Mouse (Mus musculus) c-Kit-positive CD71-negative TER-119-negative erythroid progenitor cells, embryonic 14.5 days (primary cell): ENCODE measurements around the gene Nfya.
"Not testable (repeated sequence)": the region's sequence is repeated elsewhere in the genome, so short reads cannot be mapped to it uniquely, and the experiment has no call there.

Source experiments
- DNase-seq: peaks from one replicate; pipeline ENCODE4 v3.0.0-alpha.2; 2013; ENCODE audit warnings: low read depth

Nfya gene

DNA sequence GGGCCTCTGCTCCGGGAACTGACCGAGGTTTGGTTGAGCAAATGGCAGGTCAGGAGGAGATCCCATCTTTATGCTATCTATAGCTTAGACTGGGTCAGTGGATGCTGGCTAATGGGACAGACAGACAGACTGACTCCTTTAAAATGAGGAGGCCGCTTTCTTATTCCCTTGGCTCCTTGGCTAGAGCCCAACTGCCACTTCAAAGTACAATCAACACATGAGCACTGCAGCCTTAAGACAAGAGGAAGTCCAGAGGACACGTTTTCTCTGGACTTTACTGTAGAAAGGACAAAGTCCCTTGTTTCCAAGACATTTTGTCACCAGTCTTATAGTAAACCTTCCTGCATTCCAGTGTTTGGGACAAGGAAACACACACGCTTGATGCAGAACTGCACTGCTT is 18.3 kb downstream of the Nfya start:
- DNase-seq, result no peak

DNA sequence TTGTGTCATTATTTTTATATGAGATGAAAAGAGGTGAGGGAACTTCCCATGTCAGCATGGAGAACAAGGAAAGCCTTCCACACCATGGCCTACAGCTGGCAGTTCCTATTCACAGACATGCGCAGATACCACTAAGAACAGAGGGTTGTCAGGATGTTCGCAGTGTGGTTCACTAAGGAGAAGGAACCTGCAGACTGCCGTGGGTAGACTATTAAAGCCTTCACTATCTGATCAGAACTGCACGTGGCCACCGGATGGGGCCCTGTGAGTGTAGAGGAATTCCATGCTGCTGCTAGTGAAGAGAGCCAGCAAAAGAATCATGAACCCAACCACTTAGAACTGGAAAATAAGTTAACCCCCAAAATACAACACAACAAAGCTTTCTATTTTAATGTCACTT is 20.3 kb downstream of the Nfya start:
- DNase-seq, result no peak

DNA sequence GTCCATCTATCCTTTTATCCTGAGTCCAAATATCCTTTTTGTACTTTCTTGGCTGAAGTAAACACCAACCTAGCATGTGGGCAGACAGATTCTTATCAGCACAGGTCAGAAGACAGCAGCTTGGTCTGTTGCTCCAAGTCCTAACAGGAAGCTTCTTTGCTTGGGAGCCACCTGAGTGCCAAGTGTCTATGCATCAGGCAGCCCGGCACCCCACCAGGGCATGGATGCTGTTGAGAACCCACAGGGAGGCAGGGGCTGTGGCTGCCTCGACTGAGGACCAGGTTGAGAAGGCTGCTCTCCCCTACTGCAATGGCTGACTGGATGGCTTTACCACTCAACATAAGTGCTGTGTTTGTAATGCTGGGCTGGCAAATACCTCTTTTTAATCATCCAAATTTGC is 21.0 kb downstream of the Nfya start:
- DNase-seq, result no peak

DNA sequence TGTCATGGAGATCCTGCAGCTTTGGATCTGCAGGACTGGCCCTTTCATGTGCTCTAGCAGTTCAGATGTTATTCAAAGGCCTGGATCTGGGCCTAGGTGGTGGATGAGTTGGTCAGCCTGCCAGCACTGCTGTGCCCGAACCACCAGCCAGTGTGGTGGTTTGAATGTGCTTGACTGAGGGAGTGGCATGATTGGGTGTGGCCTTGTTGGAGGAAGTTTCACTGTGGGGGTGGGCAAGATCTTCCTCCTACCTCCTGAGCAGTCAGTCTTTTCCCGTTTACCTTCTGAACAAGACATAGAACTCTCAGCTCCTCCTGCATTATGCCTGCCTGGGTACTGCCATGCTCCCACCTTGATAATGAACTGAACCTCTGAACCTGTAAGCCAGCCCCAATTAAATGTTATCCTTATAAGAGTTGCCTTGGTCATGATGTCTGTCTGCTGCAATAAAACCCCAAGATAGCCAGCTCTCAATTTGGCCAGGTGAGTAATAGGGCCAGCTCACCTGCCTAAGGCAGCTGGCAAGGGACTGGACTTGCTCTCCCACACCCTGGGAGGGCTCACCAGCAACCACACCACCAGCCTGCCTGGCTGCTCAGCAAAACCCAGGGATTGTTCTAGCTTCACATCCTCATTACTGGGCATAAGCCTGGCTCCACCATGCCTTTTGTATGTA is 23.8 kb downstream of the Nfya start:
- DNase-seq, result no peak

DNA sequence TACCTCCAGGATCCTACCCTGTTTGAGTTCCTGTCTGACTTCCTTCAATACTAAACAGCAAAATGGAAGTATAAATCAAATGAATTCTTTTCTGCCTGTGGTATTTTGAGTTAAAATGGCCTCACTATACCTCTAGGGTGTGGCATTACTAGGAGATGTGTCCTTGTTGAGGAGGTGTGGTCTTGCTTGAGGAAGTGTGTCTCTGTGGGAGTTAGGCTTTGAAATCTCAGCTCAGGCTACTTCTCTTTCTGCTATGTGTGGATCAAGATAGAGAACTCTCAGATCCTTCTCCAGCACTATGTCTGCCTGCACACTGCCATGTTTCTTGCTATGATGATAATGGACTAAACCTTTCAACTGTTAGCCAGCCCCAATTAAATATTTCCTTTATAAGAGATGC is 30.7 kb downstream of the Nfya start:
- no peak for DNase-seq

DNA sequence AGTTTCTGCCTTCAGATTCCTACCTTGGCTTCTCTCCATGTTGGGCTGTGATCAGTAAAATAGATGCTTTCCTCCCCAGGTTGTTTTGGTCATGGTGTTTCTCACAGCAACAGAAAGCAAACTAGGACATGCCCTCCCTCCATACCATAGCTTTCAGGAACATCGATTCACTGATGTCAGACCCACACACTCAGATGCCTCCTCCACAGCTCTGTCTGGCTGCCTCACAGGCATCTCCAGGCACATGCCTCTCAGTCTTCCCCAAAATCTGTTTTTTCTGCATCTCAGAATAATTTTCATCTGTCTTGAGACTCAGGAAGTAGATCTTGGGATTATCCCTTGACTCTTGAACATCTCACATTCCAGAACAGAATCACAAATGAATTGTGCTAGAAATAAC is 33.6 kb downstream of the Nfya start:
- no peak for DNase-seq

DNA sequence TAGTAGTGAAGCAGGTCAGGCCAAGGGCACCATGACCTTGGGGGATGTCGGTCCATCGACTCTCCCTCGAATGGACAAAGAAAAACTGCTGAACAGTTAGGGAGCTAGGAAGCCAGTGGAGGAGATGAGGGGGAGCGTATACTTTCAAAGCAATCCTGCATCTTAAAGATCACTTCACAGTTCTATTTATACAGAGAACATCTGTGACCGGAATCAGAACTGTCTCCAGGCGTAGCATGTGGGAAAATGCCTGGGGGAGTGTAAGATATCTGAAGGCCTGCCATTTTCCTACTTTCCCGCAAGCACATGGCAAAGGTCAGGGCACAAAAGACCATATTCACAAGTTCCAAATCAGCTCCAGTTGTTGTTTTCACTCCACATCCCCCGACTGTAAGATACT is 36.7 kb downstream of the Nfya start:
- no peak for DNase-seq

DNA sequence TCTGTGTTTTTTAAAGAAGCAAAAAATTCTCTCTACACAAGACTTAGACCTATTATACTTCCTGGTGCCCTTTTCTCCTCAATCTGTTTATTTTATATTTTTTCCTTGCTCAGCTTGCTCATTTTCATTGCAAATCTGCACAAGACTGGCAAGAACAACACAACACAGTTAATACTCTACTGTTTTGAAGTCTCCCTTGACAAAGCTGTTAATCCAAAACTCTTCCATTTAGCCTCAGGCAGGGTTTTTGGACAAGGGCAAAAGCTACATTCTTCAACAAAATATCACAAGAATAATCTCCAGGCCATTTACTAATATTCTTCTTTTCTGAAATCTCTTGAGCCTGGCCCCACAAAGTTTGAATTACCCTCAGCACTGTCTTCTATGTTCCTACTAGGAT is 38.1 kb downstream of the Nfya start:
- no peak for DNase-seq

DNA sequence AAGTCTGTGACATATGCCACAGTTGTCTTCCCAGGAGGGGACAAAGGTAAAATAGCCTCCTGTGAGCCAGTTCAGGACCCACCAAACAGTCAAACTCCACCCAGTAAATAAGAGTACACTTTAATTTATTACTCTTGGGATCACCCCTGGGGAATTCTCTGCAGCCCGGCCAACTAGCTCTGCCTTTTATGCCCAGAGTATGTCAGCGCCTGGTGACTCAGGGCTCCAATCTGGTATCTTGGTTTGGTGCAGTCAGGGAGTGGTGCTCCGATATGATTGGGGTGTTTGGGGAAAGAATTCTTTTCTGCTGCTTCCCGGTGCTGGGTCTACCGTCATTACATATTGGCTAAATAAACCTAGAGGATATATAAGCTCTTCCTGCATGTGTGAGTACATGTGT is 42.9 kb downstream of the Nfya start:
- DNase-seq, result no peak

DNA sequence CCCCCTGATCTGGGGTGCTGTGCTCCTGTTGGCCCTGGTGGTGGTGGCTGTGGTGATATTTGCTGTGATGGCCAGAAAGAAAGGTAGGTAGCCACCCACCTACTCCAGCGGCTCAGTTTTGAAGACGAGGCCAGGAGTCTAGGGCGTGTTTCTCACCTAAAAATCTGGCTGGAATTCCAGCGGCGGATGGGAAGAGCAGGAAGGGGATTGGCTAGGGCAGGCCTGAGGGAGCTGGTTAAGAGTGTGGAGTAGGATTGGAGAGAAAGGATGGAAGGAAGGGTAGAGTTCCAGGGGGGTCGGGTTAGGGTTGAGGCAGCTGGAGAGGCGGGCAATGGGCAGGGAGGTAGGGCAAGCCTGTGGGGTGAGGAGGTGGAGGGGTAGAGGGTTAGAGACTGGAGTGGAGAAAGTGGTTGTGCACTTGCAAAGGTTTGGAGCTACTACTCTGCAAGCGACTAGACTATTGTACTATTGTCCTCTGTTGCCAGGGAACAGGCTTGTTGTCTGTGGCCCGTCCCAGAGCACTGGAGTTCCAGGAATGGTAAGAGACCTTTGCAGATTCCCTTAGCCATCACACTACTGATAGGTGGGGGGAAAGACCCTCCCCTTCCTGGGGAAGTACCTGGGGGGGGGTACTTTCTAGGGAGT is 44.1 kb downstream of the Nfya start:
- DNase-seq, result no peak

DNA sequence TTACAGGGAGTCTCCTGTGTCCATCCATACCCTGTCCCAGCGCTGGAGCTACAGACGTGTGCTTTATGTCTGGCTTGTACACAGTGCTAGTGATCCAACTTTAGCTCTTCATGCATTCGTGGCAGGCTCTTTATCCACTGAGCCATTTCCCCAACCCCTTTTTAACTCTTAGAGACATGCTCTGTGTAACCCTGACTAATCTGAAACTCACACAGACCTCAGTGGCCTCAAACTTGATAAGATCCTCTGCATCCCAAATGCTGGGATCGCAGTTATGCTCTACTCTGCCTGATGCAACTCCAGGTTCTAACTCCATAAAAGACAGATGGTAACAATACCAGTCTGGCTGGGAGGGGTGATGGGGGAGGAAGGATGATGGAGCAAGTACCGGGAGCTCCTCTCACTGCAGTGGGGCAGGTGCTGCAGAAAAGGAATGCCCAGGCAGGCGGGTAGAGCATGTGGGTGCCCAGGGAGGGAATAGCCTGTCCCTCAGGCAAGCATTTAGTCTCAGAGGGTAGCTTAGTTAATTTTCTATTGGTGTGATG is 46.2 kb downstream of the Nfya start:
- no peak for DNase-seq

DNA sequence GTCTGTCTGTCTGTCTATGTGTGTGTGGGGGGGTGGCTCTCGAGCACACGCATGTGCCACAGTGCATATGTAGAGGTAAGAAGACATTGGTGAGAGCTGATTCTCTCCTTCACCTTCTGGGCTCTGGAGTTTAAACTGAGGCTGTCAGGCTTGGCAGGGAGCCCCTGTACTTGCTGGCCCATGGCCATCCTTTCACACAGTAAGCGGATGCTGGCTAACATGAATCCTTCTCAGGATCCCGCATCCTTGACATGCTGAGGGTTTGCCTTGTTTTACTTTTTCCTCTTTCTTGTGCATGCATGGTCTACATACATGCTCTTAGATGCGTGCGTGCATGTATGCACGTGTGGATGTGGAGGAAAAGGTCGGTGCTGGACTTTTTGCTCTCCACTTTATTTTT is 46.7 kb downstream of the Nfya start:
- DNase-seq, result no peak

DNA sequence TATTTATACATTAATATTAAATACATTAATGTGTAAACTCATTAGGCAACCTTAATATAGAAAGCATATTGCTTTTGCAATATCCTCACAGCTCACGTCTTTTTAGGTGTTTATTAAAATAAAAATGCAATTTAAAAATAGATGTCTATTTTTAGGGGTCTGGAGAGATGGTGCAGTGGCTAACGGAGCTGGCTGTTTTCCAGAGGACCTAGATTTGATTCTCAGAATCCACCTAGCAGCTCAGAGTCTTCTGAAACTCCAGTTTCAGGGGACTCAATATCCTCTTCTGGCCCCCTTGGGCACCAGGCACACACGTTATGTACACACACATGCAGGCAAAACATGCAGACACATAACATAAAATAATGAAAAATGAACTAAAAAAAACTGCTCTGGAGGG is 47.4 kb downstream of the Nfya start:
- DNase-seq, result no peak

DNA sequence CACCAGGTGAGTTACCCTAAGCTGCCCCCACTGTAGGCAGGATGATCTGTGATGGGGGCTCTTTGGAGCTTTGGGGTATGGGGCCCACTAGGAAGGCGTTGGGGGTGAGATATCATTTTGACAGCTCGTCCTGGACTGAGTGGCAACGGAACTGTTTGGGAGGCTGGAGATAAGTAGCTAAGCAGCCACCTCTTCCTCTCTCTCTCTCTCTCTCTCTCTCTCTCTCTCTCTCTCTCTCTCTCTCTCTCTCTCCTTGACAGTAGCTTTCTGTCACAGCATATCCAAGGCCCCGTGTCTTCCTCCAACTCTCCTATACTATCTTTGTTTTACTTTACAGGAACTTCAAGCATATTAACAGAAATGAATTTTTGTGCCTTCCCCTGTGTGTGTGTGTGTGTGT is 49.2 kb downstream of the Nfya start:
- no peak for DNase-seq

DNA sequence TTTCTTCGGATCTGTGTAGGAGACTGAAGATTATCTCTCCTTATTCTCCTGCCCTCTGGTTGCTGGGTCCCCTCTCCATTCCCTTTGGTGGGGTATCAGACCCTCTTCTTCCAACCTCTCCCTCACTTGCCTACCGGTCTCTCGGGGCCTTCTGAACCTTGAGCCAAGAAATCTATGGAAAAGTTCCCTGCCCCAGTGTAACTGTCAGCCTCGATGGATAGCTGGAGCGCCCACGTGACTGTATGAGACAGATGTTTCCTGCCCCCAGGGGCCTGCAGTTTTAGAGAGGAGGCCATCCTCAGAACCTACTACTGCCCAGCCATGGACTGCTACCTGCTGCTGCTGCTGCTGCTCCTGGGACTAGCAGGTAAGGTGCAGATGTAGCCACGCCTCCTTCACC is 50.1 kb downstream of the Nfya start, which contains the start of gene Treml1:
Gene Treml1 (plus strand): TSS at position 301 of the 400 bp plus-strand sequence.
- no peak for DNase-seq

DNA sequence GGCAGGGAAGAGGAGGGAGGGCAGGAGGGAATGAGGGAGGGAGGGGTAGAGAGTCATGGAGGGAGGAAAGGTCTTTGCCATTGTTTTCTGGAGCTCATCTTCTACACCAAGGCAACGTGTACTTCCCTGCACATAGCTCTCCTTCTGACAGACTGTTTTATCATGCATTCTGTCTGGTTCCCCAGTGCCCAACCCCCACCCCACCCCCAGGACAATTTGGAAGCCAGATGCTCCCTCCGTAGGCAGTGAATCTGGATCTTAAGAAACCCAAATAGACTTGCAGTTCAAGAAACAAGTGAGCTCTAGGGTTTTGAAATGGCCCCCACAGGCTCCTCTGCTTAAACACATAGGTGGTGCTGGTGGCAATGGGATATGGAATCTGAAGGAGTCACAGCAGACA is 51.8 kb downstream of the Nfya start:
- DNase-seq, result no peak

DNA sequence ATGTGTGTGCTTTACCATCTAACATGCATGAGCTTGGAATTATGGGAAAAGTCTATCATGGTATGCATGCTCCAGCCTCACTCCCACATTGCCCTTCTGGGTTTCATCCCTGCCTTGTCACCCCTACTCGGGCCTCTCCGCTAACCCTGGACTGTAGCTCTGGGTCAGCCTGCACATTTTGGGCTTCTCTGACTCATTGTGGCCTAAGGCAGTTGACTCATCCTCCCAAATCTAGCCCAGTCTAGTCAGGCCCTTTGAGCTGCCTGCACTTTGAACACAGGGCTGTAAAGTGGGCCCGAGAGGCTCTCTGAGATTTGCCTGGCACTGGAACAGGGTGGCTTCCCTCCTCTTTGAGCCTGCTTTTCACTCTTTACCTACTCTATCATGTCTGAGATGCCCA is 53.9 kb downstream of the Nfya start:
- DNase-seq, result no peak

DNA sequence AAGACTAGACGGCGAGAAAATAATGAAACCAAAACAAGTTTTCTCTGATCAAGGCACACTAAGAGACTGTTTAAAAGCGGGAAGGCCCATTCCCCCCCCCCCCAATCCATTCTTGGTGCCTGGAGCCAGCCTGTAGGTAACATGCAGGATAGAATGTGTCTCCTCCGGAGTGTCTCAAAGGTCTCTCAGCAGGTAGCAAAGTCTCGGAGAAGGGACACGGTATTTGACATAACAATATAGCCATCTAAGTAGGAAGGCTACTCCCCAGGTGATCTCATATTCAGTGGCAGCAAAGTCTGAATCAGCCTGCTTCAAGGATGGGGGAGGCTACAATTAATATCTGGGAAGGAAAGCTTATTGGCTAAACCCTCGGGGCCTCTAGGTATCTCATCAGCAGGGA is 56.7 kb downstream of the Nfya start:
- not testable (repeated sequence) for DNase-seq

DNA sequence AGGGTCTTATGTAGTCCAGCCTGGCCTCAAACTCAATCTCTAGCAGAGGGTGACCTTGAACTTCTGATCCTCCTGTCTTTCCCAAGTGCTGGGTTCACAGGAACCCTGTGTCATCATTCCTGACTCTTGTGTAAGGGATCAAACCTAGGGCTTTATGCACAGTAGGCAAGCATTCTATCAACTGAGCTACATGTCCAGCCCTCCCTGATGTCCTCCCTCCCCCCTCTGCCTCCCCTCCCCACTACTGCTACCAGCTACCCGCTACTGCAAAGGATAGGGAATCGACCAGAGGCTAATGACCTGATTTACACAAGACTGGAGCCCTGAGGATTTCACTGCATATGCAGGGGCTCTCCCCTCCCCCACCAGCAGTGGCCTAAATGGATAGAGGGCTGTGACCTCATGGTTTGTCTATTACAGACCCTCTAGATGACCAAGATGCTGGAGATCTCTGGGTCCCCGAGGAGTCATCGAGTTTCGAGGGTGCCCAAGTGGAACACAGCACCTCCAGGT is 59.0 kb downstream of the Nfya start:
- no peak for DNase-seq

DNA sequence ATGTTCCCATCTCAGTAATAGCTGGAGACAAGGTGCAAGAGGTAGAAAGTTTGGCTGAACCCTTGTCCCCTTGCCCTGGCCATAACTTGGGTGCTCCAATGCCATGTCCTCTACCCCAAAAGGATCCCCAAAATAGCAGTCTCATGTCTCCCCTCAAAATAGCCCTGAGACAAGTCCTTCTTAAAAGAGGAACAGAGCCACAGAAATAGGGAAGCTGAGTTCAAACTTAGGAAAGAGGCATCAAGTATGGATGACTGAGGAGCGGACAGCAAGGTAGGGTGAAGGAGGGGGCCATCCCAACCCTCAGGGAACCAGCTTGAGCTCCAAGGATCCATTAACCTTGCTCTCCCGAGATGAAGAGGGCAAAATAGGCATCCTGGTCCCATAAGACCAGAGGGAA is 62.4 kb downstream of the Nfya start:
- no peak for DNase-seq

DNA sequence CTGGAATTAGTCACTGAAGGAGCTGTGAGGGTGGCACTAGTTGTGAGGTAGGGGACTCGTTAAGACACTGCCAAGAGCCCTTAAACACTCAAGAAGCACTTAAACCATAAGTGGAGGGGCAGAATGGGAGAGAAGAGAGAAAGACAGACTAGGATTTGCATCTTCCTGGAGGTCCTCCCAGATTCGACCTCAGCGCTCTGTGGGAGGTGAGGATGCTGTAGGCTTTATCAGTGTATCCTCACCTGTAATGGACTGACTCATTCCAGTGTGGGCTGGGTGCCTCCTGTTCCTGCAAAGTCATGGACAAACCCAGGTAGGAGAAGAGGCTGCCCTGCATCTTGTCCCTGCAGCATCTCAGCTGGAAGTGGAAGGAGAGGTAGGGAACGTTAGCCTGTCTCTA is 62.9 kb downstream of the Nfya start:
- DNase-seq, result no peak

DNA sequence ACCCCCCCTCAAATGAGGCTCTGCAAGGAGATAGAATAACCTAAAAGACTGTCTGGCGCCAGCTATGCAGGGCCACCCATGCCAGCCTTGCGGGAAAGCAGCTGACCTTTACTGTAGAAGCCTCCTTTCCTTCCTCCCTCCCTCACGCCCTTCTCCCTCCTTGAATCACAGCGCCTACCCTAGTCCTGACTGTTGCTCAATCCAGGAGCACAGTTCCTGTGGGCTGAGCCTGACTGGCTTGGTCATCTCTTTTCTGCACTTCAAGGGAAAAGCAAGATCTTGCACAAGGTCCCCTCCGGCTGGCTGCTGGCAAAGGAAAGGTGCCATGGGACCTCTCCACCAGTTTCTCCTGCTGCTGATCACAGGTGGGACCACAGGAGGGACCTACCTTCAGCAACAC is 63.5 kb downstream of the Nfya start, which contains the start of gene Trem2:
Gene Trem2 (plus strand): TSS at position 171 of the 400 bp plus-strand sequence.
- DNase-seq, result no peak

DNA sequence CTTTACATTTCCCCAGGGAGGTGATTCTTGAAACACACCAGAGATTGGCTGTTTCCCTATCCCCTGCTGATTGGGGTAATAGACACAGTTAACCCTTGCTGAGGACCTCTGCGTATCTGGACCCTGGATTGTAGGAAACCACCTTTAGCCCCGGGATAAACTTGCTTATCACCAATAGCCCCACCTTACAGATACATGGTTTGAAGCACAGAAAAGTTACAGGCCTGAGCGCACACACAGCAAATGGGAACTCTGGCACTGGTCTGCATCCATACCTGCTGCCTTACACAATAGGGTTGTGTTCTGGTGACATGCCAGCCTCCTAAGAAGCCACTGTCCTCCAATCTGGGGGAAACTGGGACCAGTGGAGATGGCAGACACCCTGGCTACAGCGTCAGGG is 63.9 kb downstream of the Nfya start:
- no peak for DNase-seq

DNA sequence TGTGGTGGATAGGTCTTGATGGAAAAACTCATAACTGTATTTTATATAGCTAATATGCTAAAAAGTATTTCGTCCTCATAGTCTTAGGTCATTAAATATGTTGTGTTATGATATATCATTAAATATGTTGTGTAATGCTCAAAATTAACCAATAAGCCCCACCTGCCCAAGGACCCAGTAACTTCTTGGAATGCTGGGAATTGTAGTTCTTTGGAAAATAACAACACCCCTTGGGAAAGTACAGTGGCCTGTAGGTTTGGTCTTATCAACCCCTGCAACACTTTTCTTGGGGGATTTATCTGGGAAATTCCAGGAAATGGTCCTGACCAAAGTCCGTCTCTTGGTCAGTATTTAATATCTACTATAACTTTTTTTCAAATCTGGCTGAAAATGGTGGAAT is 66.6 kb downstream of the Nfya start:
- DNase-seq, result no peak
